ENCODE assay signal across 10 mouse cellular contexts in the genomic region with DNA sequence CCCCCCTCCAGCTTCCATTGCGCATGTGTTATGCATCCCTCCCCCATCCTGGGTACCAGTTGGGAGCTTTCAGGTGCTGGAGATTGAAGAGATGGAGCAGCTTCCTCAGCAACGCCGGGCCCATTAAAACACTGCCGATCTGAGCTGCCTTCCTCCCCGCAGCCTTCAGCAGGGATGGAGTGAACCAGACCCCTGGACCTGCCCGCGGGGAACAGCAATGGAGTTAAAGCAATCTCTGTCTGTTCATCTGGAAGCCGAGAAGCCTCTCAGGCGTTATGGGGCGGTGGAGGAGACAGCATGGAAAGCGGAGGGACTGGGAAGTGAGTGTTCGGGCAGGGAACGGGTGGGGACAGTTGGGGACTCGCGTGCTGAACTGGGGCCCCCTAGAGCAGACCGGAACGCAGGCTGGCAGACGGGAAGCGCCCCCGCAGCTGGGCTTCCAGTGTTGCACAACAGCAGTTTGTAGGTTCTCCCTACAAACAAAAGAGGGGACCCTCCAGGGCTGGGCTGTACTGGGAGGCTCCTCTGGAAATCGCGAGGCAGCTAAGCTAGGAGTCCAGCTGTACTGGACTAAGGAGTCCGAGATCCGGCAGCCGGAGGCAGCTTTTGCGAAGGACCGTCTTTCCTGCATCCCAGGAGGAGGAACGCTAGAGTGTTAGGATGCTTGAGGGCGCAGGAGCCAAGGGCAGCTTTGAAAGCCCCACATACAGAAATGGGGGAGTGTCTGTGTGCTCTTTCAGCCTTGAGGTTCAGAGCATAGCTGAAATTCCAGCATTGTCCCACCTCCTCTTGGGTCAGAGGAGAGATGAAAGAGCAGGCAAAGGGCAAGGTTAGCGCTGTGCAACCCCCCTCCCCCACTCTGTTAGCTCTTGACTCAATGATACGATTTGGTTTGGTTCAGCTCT. TPM values are rescaled to one million over a fixed set of nuclear protein-coding genes. Genes with fewer than 3 reads are reported as not detected.
DNase-seq lines count a peak whose midpoint lies in the region; ATAC-seq and TF ChIP-seq lines count a peak whose summit lies in the region.
"Had no signal": no experiment of that assay in that cellular context is flagged by ENCODE, and none has a peak within 500 bp of the region (broad histone marks: within the 10 kb centered on the region; RNA-seq: fewer than 3 reads in every experiment).

TSS of gene 2900011O08Rik (plus strand) at position 31 of the 905 bp plus-strand sequence.
TSS of gene Ifitm7 (minus strand) at position 315 of the 905 bp plus-strand sequence.

- H3K27me3 ChIP-seq in liver, adult 2 months (ENCODE audit: control insufficient read depth, insufficient read depth, low read length) = no peaks in the 10 kb centered on the region

- no peak within 1 kb of the TSS for H3K27ac ChIP-seq in gastrocnemius, adult 2 months
- H3K27ac ChIP-seq in liver, adult 2 months (replicated peaks; ENCODE audit: insufficient read depth, low read depth, low read length) = no peak within 1 kb of the TSS

- H3K4me1 ChIP-seq in liver, adult 2 months (ENCODE audit: control insufficient read depth, insufficient read depth, low read length) = peaks cover 7% of the 10 kb centered on the region; the same call in 1 of the 2 replicates

- H3K79me2 ChIP-seq in liver, adult 2 months (ENCODE audit: control insufficient read depth, insufficient read depth, low read length) = no peaks in the 10 kb centered on the region

- H3K9ac ChIP-seq in liver, adult 2 months (ENCODE audit: low read depth, low read length) = no peak within 1 kb of the TSS; the same call in 1 of the 2 replicates

- DNase-seq in gastrocnemius, adult 2 months = no peak
- DNase-seq in gastrocnemius, postnatal 36 days = no peak
- peak; percentile 67 for DNase-seq in cerebellum, adult 8-10 months
- DNase-seq in kidney, postnatal 10 days = peak; percentile 10
- no peak for DNase-seq in liver, adult 2 months (ENCODE audit: extremely low read depth, low read depth, low spot score)
- DNase-seq in retina, postnatal 1 day = peak; percentile 71
- DNase-seq in urinary bladder, postnatal 25 days (ENCODE audit: low spot score) = no peak

- no peak for TF ChIP-seq CTCF in gastrocnemius, adult 2 months (IDR thresholded peaks at IDR 0.05)
- TF ChIP-seq CTCF in liver, adult 2 months (IDR thresholded peaks at IDR 0.05; ENCODE audit: low read depth, low read length) = no peak

- TF ChIP-seq POLR2A in liver, adult 2 months (IDR thresholded peaks at IDR 0.05; ENCODE audit: extremely low read depth, insufficient read depth, low read length) = no peak

- peak within 1 kb of the TSS; percentile 51 for H3K4me3 ChIP-seq in gastrocnemius, adult 2 months
- H3K4me3 ChIP-seq in liver, adult 2 months (ENCODE audit: insufficient read depth, low read depth, low read length) = peak within 1 kb of the TSS; percentile 1; the same call in 1 of the 2 replicates

- ATAC-seq in frontal cortex, adult (ENCODE audit: low TSS enrichment) = peak; percentile 93

- WGBS in liver, adult 2 months = 4% methylated on average over 31 of the region's 31 CpGs

- intact Hi-C loops in gastrocnemius, adult 2 months (cut with DNase I) = no loop called here
- intact Hi-C loops in gastrocnemius, postnatal 36 days (cut with DNase I) = no loop called here

- H3K36me3 ChIP-seq in liver, adult 2 months (ENCODE audit: control insufficient read depth, insufficient read depth, low read length) = no peaks in the 10 kb centered on the region

RNA-seq across cellular contexts. Expression of gene 2900011O08Rik, which starts in this region (rescaled TPM):
- total RNA-seq in gastrocnemius, adult 2 months (2021) = not detected
- total RNA-seq in gastrocnemius, postnatal 36 days (2021) = not detected
- not detected in 2 replicates for total RNA-seq in liver, adult 2 months (2014; rRNA removed)
- polyA plus RNA-seq in liver, adult 2 months (2012; rRNA removed) = 0.04 TPM in 1 of 2 replicates, not detected in the other

RNA-seq across cellular contexts. Expression of gene Ifitm7, which starts in this region (rescaled TPM):
- total RNA-seq in gastrocnemius, adult 2 months (2021) = not detected
- not detected for total RNA-seq in gastrocnemius, postnatal 36 days (2021)
- not detected in 2 replicates for total RNA-seq in liver, adult 2 months (2014; rRNA removed)
- not detected in 2 replicates for polyA plus RNA-seq in liver, adult 2 months (2012; rRNA removed)
- polyA plus RNA-seq: C2C12; large intestine, adult 2 months had no signal

Comparison
In these comparisons a context has a peak if more than half of its experiments do, and no peak if none do; other contexts are left out.
1. DNase-seq: peak in cerebellum, adult 8-10 months (single experiment), kidney, postnatal 10 days (single experiment) and retina, postnatal 1 day (single experiment); none in gastrocnemius, adult 2 months (single experiment), gastrocnemius, postnatal 36 days (0 of 2), liver, adult 2 months (single experiment) and urinary bladder, postnatal 25 days (single experiment).